Mouse (Mus musculus): Measurements from ENCODE around the gene Add1.

Add1 gene

DNA sequence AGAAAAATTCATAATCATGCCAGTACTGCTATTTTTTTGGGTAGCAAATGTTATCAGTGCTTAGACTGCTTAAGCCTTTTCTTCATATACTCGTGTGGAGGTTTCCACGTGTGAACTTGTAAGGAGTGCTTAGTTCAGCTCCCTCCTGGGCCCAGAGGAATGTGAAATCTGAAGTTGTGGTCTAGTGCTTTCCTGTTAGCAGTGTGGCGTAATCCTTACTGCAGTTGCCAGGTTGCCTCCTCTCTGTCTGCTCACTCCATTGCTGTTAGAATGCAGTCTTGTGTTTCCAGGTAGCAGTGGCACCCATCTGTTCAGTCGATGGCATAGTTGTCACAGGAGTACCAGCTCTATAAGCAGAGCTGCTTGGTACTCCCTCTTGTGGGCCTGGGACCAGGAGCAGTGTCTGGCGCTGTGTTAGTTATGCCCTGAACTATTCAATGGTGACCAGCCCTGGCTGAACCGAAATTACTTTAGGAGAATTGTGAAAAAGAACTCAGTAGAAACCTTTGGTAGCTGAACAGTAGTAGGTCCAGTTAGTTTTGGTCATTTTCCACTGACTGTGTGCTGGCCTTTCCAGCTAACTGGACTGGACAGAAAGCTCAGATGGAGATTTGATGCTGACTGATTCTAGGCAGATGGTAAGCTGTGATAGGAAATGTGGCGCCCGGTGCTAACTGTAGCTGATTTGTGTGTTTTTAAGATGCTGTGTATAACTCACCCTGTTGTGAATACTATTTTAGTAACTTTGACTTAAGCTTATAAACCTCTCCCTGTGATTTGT is 33.8 kb downstream of the Add1 start:
- no peak for DNase-seq (ENCODE audit: low spot score)

GRCm38 (mm10) chr5:34608226-34608625 is 34.8 kb downstream of the Add1 start:
- DNase-seq (ENCODE audit: low spot score) = no peak

- no peak for DNase-seq (ENCODE audit: low spot score)
Measured at GRCm38 (mm10) chr5:34609966-34610365, 36.5 kb downstream of the Add1 start.

DNA sequence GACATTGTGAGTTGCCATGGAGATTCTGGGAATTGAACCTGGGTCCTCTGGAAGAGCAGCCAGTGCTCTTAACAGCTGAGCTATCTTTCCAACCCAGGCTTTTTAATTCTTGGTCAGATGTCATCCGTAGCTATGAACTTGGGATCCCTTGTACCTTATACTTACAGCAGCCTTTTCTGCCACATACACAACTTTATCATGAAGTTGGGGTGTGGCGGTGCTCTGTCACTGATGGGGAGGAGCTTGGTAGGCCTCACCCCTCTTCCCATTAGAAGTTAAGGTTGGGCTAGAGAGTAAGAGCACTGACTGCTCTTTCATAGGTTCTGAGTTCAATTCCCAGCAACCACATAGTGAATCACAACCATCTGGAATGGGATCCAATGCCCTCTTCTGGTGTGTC is 59.5 kb downstream of the Add1 start:
- no peak for DNase-seq (ENCODE audit: low spot score)

GRCm38 (mm10) chr5:34633641-34634040 is 60.2 kb downstream of the Add1 start:
- DNase-seq (ENCODE audit: low spot score) = no peak

- DNase-seq (ENCODE audit: low spot score) = no peak
Measured at GRCm38 (mm10) chr5:34634746-34635400, 61.4 kb downstream of the Add1 start.

GRCm38 (mm10) chr5:34635665-34636192 is 62.3 kb downstream of the Add1 start:
- DNase-seq (ENCODE audit: low spot score) = no peak

DNA sequence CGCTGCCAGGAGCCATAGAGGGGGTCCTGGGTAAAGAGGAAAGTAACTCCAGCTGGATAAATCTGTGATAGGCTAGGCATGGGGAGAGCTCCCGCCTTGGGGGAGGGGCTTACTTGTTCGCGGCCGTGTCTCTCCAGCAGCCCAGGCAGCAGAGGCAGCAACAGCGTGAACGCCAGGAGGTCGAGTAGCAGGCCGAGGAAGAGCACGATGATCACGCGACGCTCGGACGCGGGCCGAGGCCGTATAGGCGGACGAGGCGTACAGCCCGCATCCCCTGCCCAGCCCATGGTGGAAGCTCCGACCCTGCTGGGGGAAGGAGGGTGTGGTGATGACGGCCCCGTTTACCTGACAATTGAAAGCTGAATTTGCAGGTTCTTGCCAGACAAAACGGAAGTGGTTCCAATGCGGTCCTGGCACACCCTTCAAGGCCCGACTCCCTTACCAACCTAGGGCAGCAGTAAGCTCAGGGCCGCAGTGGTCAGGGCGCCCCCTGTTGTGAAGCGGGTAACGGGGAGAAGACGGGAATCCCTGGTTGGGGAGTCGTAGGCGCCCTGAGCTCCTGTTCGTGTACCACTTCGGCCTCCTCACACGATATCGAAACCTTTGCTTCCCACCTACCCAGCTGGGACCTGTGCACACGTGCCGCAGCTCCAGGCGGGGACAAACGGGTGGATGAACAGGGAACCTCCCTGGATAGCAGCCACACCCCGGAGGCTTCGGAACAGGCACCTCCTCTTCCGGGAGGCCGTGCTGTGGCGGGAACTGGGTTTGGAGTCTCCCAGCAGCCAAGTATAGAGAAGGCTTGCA is 63.2 kb downstream of the Add1 start, which contains the start of gene Mfsd10:
Mfsd10 (minus strand) TSS at position 732 of the 807 bp plus-strand sequence.
- DNase-seq (ENCODE audit: low spot score) = peak; percentile 88

GRCm38 (mm10) chr5:34637591-34638156 is 64.2 kb downstream of the Add1 start:
- peak; percentile 49 for DNase-seq (ENCODE audit: low spot score)

- no peak for DNase-seq (ENCODE audit: low spot score)
Measured at GRCm38 (mm10) chr5:34641991-34642390, 68.5 kb downstream of the Add1 start.

DNA sequence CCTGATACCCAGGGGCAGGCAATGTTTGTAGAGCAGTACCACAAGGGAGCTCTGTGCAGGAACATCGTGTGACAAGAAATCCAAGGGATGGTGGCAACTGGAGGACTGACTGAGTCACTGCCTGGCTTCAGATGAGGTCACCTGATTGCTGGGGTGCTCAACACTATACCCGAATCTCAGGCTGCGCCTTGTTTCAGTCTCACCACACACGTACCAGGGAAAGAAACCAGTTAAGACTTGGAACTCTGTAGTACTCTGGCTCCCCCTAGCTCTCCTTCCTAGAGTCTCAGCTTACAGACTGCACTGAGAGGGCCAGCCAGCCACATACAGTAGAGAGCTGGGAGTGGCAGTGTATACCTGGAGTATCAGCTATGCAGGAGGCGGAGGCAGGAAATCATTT is 69.5 kb downstream of the Add1 start:
- DNase-seq (ENCODE audit: low spot score) = peak; percentile 69

DNA sequence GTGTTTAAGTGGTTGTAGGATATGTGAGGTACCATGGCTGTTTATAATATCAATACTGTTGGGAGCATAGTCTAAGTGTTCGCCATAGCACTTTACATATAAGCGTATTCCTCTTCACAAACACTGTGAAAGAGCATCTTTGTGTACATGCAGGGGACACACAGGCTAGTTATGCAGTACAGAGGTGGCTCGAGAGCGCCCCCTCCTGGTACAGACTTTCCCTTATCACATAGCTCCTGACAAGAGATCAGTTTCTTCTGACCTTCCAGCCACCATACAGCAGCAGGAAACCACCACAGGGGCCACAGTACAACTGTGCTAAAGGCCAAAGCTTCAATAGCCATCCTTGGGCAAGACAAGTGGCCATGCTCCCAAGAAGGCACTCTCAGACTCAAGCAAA is 74.1 kb downstream of the Add1 start:
- peak; percentile 67 for DNase-seq (ENCODE audit: low spot score)

- no peak for DNase-seq (ENCODE audit: low spot score)
Measured at GRCm38 (mm10) chr5:34652961-34653360, 79.5 kb downstream of the Add1 start.

GRCm38 (mm10) chr5:34654881-34655280 is 81.4 kb downstream of the Add1 start:
- DNase-seq (ENCODE audit: low spot score) = no peak

DNA sequence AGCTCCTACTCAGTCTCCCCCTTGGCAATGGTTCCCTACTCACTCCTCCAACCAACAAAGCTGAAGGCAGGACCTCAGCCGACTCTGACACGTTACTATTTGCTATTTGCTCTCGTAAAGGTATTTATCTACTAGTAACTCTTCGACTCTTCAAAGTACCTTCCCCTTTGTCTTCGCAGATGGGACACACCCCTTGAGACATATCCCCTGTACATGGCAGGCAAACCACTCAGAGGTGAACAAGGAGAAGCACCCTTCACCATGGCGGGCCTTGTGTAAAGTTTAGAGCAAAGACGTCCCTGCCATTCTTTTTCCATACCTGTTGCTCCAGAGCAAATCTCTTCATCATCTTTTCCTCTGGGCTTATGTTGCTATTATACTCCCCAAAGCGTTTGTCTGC is 84.1 kb downstream of the Add1 start:
- DNase-seq (ENCODE audit: low spot score) = no peak

DNA sequence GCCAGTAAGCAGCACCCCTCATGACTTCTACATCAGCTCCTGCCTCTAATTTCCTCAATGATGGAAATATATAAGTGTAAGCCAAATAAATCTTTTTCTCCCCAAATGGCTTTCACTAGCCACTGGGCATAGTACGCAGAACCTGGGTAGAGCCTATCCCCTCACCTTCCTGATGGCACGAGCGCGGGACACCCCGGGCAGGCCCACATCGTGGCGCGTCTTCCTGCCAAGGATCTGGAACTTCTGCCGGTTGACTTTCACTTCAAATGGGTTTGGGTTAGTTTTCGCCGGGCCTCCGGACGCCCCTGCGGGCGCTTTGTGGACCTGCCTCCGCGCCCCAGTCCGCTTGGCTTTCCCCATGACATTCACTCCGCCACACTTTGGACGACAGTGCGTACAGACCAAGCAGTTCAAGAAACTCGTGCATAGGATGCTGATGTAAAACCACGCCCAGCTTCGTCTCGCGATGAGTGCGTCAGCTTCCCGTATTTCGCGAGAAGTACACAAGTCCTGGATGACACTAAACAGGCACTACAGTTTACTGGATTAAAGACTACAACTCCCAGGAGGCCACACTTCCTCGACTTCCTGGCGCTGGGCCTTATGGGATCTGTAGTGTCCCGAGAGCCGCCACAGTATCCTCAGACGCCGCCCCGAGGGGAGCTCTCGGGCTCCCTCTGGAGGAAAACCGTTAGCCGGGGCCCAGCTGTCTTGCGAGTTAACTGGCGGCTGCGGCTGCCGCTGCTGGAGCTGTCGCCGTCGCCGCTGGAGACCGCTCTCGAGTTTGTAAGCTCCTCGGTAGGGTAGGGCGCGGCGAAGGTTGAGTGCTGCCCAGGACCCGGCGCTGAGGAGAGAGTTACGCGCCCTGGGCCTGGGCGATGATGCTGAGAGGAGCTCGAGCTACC is 86.5 kb downstream of the Add1 start, which contains the start of the genes Nop14 and Grk4:
Nop14 (minus strand) TSS at position 463 of the 905 bp plus-strand sequence.
Grk4 (plus strand) TSS at position 694 of the 905 bp plus-strand sequence.
- peak; percentile 100 for DNase-seq (ENCODE audit: low spot score)

DNA sequence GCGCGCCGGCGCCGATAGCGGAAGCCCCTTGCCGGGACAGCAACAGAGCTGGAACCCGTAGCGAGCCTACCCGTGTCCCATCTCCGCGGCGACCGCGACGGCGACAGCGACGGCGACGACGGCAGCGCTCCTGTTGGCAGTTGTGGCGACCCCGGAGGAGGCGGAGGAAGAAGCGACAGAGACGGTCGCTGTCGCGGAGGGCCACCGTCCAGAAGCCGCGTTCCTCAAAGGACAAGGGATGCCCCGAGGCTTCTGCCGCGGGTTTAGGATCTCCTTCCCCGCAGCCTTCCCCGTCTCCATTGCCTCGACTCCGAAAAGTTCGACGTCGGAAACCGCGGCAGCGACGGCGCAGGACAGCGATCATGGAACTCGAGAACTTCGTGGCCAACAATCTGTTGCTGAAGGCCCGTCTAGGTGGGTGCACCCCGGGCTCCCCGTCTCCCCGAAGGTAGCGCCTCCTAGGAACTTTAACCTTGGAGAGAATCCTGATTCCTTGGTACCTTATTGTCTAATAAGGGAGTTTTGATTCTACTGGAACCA is 87.2 kb downstream of the Add1 start:
- peak; percentile 52 for DNase-seq (ENCODE audit: low spot score)

DNA sequence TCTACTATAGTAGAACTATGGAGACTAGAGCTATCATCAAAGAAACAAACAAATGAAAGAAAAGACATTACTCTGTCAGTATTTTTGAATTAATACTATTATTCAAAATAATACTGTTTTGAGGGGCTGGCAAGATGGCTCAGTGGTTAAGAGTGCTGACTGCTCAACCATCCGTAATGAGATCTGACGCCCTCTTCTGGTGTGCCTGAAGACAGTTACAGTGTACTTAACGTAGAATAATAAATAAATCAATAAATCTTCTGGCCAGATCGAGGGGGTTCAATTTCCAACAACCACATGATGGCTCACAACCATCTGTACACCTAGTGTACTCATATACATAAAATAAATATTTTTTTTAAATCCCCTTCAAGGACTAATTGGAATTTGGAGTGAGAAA is 88.4 kb downstream of the Add1 start:
- DNase-seq (ENCODE audit: low spot score) = no peak

GRCm38 (mm10) chr5:34663231-34663630 is 89.8 kb downstream of the Add1 start:
- no peak for DNase-seq (ENCODE audit: low spot score)

DNA sequence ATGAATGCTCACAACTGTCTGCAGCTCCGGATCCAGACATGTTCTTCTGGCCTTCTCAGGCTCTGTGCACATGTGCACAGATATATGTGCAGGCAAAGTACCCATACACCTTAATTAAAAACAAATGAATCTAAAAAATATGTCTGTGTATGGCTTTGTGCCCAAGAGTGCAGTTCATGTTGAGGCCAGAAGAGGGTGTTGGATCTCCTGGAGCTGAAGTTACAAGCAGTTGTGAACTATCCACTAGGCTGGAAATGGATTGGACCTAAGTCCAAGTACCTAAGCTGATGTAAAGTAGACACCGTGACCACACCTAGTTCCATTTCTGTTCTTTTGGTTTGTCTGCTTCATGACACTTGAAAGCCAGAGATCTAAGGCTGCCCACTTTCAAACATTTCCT is 96.0 kb downstream of the Add1 start:
- no peak for DNase-seq (ENCODE audit: low spot score)

- DNase-seq (ENCODE audit: low spot score) = no peak
Measured at GRCm38 (mm10) chr5:34670280-34670679, 96.8 kb downstream of the Add1 start.

Measured in adipocyte (in vitro differentiated cells).